Mouse (Mus musculus) kidney, embryonic 16.5 days (tissue): ENCODE measurements around the gene Ssu2. TPM values are rescaled to one million over a fixed set of nuclear protein-coding genes. Genes with fewer than 3 reads are reported as not detected.

Experiments used
- ATAC-seq: fragments of 200-750 bp; cut with Nextera tagmentation; 2 replicates; pipeline ENCODE4 v1.8.0; 2017; ENCODE audit warnings: moderate TSS enrichment; ENCODE audit not compliant: low FRiP score, low TSS enrichment
- H3K27ac ChIP-seq: fragments of 300-500 bp; sonication (generic); 2 replicates; pipeline ENCODE4 v1.5.1; 2014; ENCODE audit warnings: low read length
- H3K27me3 ChIP-seq: fragments of 300-500 bp; sonication (generic); 2 replicates; pipeline ENCODE4 v1.6.1; 2014; ENCODE audit warnings: low read length, control low read depth, mixed read lengths; ENCODE audit not compliant: insufficient read depth
- H3K36me3 ChIP-seq: fragments of 300-500 bp; sonication (generic); 2 replicates; pipeline ENCODE4 v1.6.1; 2014; ENCODE audit warnings: low read length, control low read depth, mixed read lengths; ENCODE audit not compliant: insufficient read depth
- H3K4me1 ChIP-seq: fragments of 300-500 bp; sonication (generic); 2 replicates; pipeline ENCODE4 v1.6.1; 2014; ENCODE audit warnings: low read length, control low read depth, mixed read lengths; ENCODE audit not compliant: insufficient read depth
- H3K4me2 ChIP-seq: fragments of 300-500 bp; sonication (generic); replicated peaks from 2 replicates; pipeline ENCODE4 v1.6.1; 2014; ENCODE audit warnings: low read depth, low read length
- H3K4me3 ChIP-seq: fragments of 300-500 bp; sonication (generic); 2 replicates; pipeline ENCODE4 v1.5.1; 2014; ENCODE audit warnings: mild to moderate bottlenecking, low read length
- H3K9ac ChIP-seq: fragments of 300-500 bp; sonication (generic); replicated peaks from 2 replicates; pipeline ENCODE4 v1.6.1; 2014; ENCODE audit warnings: low read length
- H3K9me3 ChIP-seq: fragments of 300-500 bp; sonication (generic); 2 replicates; pipeline ENCODE4 v1.6.1; 2016; ENCODE audit warnings: low read length, control low read depth
- WGBS: fragments of 180-500 bp; shearing (Covaris S2); extraction: QIAGEN DNeasy Blood & Tissue Kit; methylation state at CpG from one replicate; pipeline ENCODE4 v1.1.7; 2014; 5-methylcytosine and 5-hydroxymethylcytosine counted together
- polyA plus RNA-seq: library from polyadenylated mRNA; unstranded; fragments of >200 nt; fragmentation: Nextera tagmentation; extraction: Ambion mirVana; gene quantifications from 2 replicates; pipeline ENCODE4 v1.2.1, GENCODE M21; 2015

The Ssu2 gene
- polyA plus RNA-seq, 1 experiment from 2014 or later, result 6.1 TPM

DNA sequence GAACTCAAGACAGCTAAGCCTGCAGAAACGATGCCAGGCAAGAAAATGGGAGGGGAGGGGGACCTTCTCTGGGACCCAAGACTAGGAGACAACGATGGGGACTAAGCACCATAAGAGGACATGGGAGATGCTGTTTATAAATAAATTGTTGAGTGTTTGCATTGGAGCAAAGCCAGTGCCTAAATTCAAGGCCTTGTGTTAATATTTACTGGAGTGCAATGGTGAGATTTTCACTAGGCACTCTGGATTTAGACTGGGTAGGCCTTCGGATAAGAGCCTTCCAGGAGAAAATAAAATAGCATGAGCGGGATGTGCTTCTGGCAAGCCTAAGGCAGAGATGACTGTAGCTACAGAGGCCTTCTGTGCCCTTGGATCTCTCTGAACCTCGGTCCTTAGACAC lies 64.9 kb downstream of the Ssu2 start:
- 82% methylated on average over 5 of the region's 5 CpGs for WGBS
- no peak for ATAC-seq
- no peaks in the 10 kb centered on the region for H3K9me3 ChIP-seq

DNA sequence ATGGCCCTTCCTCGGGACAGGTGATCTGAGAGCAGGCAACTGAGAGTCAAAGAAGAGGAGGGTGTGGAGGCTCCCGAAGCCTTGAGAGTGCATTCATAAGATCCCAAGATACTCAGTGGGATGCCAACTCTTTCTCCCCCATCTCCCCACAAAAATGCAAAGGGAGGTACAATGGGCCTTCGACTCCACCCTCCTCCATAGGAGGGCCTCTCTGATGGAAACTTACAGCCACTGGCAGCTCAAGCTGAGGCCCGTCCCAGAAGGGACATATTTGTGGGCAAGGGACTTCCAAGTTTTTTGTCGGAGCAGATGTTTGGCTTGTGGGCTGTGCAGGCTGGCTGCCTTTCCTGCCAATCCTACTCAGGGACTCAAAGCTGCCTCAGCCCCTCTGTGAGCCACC lies 67.1 kb downstream of the Ssu2 start:
- WGBS, result 47% methylated on average over 5 of the region's 5 CpGs
- no peak overlapping the region for H3K9ac ChIP-seq
- no peaks in the 10 kb centered on the region for H3K9me3 ChIP-seq
- H3K36me3 ChIP-seq, result no peaks in the 10 kb centered on the region
- no peaks in the 10 kb centered on the region for H3K27me3 ChIP-seq
- ATAC-seq, result no peak
- H3K4me2 ChIP-seq, result no peak overlapping the region
- H3K27ac ChIP-seq, result no peak overlapping the region
- no peak overlapping the region for H3K4me3 ChIP-seq
- no peaks in the 10 kb centered on the region for H3K4me1 ChIP-seq

More for the DNA sequence above, 64.9 kb downstream of the Ssu2 start:
- Histone ChIP-seq H3K27me3 (no peaks in the 10 kb centered on the region), H3K27ac (no peak overlapping the region), H3K4me3 (no peak overlapping the region), H3K4me2 (no peak overlapping the region), H3K9ac (no peak overlapping the region), H3K36me3 (no peaks in the 10 kb centered on the region), H3K4me1 (0 out of 2 replicates have a peak, but pooled peaks cover 3% of the 10 kb centered on the region)

DNA sequence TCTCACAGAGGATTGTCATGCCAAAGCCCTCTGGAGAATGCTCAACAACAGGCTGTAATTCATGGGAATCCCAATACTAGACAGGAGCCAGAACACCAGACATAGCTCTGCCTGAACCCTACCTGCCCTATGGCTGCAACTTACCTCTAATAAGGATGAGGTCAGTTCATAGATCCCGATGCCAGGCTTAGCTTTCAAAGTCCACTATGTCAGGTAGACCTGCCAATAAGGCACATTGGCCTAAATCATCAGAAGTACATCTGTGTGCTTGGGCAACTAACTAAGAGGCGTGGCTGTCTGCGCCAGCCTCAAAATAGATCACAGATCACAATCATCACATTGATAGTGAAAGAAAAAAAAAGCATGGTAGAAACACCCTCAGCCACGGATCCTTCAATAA lies 68.4 kb downstream of the Ssu2 start:
- no peaks in the 10 kb centered on the region for H3K27me3 ChIP-seq
- H3K4me2 ChIP-seq, result no peak overlapping the region
- H3K4me1 ChIP-seq, result no peaks in the 10 kb centered on the region
- H3K36me3 ChIP-seq, result no peaks in the 10 kb centered on the region
- H3K27ac ChIP-seq, result no peak overlapping the region
- no peak overlapping the region for H3K4me3 ChIP-seq
- H3K9me3 ChIP-seq, result no peaks in the 10 kb centered on the region
- no peak overlapping the region for H3K9ac ChIP-seq
- 87% methylated on average over 4 of the region's 4 CpGs for WGBS
- no peak for ATAC-seq

DNA sequence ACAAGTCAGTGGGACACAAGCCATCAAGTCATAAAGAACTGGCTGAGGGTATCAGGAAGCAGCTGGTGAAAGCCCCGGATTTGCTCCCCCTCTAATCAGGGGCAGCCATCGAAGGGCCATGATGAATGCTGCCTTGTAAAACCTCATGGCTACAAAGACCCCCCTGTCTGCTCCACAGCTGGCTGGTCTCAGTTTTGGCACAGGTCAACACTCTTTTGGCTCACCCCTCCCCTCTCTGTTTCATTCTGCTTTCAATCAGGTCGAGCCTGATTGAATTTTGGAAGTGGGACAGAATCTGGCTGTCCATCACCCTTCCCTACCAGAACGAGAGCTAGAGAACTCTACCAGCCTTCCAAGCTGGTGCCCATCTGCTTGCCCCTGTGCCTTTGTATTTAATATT lies 76.4 kb downstream of the Ssu2 start:
- WGBS, result 4% methylated on average over 4 of the region's 4 CpGs

DNA sequence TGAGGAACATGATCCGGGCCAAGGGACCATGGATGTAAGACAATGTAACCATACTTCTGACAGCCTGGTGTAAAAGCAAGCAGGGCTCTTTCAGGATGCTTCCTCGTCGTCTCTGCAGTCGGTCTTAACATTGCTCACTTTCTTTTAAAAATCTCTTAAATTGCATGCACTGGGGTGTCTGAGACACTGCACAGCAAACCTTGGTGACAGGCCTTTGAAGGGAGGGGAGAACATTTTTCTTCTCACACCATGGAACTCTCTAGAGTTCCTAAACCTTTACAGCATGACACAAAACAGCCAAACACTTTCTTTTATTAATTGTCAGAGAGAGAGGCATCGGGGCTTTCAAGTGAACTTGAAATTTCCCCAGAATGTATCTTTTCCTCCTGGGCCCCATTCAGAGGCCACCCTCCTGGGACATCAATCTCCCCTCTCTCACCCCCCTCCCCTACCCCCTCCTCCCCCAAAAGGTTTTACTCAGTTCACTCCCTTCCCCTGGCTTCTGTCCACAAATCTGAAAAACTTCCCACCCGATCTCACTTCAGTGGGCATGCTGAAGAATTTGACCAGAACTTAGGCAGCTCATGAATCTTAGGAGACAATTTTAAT lies 78.4 kb downstream of the Ssu2 start:
- peak overlapping the region; percentile 41; the same call in 1 of the 2 replicates for H3K27ac ChIP-seq
- WGBS, result 38% methylated on average over 6 of the region's 6 CpGs
- H3K36me3 ChIP-seq, result no peaks in the 10 kb centered on the region
- H3K9ac ChIP-seq, result no peak overlapping the region
- no peak overlapping the region for H3K4me3 ChIP-seq
- H3K4me1 ChIP-seq, result peaks cover 25% of the 10 kb centered on the region
- H3K4me2 ChIP-seq, result no peak overlapping the region
- ATAC-seq, result peak; percentile 52; the same call in 1 of the 2 replicates
- no peaks in the 10 kb centered on the region for H3K9me3 ChIP-seq
- no peaks in the 10 kb centered on the region for H3K27me3 ChIP-seq

More for the DNA sequence above, 76.4 kb downstream of the Ssu2 start:
- no peak overlapping the region for H3K4me3 ChIP-seq
- no peaks in the 10 kb centered on the region for H3K9me3 ChIP-seq
- no peaks in the 10 kb centered on the region for H3K36me3 ChIP-seq
- H3K9ac ChIP-seq, result no peak overlapping the region
- H3K4me2 ChIP-seq, result no peak overlapping the region
- peak; percentile 31; the same call in 1 of the 2 replicates for ATAC-seq
- H3K4me1 ChIP-seq, result peaks cover 20% of the 10 kb centered on the region
- H3K27me3 ChIP-seq, result no peaks in the 10 kb centered on the region
- H3K27ac ChIP-seq, result no peak overlapping the region

Other genes with a start within 250 kb of the Ssu2 start
- gene Lmcd1, start 114.3 kb downstream of the Ssu2 start, polyA plus RNA-seq, result 24.2 and 28.6 TPM in 2 replicates
- 2.3 and 3.2 TPM in 2 replicates for gene Cav3, start 71.5 kb upstream of the Ssu2 start, polyA plus RNA-seq
- 6.4 and 7.2 TPM in 2 replicates for gene Oxtr, start 101.9 kb upstream of the Ssu2 start, polyA plus RNA-seq